Mouse (Mus musculus) hindbrain, postnatal 0 days (tissue): Measurements from ENCODE around the gene Nrxn3. TPM values are rescaled to one million over a fixed set of nuclear protein-coding genes. Genes with fewer than 3 reads are reported as not detected.

Experiments used
- ATAC-seq: fragments of 200-750 bp; cut with Nextera tagmentation; 2 replicates; pipeline ENCODE4 v1.8.0; 2017; ENCODE audit warnings: mild to moderate bottlenecking, moderate TSS enrichment, moderate library complexity
- DNase-seq: peaks from one replicate; pipeline ENCODE4 v3.0.0-alpha.2; 2015; ENCODE audit warnings: low spot score
- H3K27ac ChIP-seq: fragments of 300-500 bp; sonication (generic); 2 replicates; pipeline ENCODE4 v1.5.1; 2014; ENCODE audit warnings: mild to moderate bottlenecking
- H3K27me3 ChIP-seq: fragments of 300-500 bp; sonication (generic); 2 replicates; pipeline ENCODE4 v1.6.1; 2014; ENCODE audit warnings: low read length, mixed read lengths; ENCODE audit not compliant: insufficient read depth
- H3K36me3 ChIP-seq: fragments of 300-500 bp; sonication (generic); 2 replicates; pipeline ENCODE4 v1.6.1; 2014; ENCODE audit warnings: low read length, mixed read lengths; ENCODE audit not compliant: insufficient read depth
- H3K4me1 ChIP-seq: fragments of 300-500 bp; sonication (generic); 2 replicates; pipeline ENCODE4 v1.6.1; 2014; ENCODE audit warnings: antibody characterized with exemption, low read length, mixed read lengths; ENCODE audit not compliant: insufficient read depth
- H3K4me2 ChIP-seq: fragments of 300-500 bp; sonication (generic); 2 replicates; pipeline ENCODE4 v1.6.1; 2014; ENCODE audit warnings: low read depth, mild to moderate bottlenecking, low read length, moderate library complexity, mixed read lengths
- H3K4me3 ChIP-seq: fragments of 300-500 bp; sonication (generic); 2 replicates; pipeline ENCODE4 v1.5.1; 2014; ENCODE audit warnings: low read length
- H3K9ac ChIP-seq: fragments of 300-500 bp; sonication (generic); replicated peaks from 2 replicates; pipeline ENCODE4 v1.6.1; 2014; ENCODE audit warnings: mild to moderate bottlenecking, low read length, moderate library complexity, mixed read lengths
- H3K9me3 ChIP-seq: fragments of 300-500 bp; sonication (generic); 2 replicates; pipeline ENCODE4 v1.6.1; 2016; ENCODE audit warnings: low read length, mixed read lengths
- CTCF ChIP-seq: IDR thresholded peaks from 2 replicates; pipeline ENCODE4 v1.5.1; 2016; ENCODE audit warnings: antibody characterized with exemption, control low read depth, low read depth
- WGBS: fragments of 180-500 bp; shearing (Covaris S2); extraction: QIAGEN DNeasy Blood & Tissue Kit; methylation state at CpG from one replicate; pipeline ENCODE4 v1.1.7; 2014; 5-methylcytosine and 5-hydroxymethylcytosine counted together
- polyA plus RNA-seq: library from polyadenylated mRNA; unstranded; fragments of >200 nt; fragmentation: Nextera tagmentation; extraction: Ambion mirVana; gene quantifications from 2 replicates; pipeline ENCODE4 v1.2.1, GENCODE M21; 2015
- total RNA-seq: library from RNA; depleted of rRNA; stranded (reverse); fragments of >200 nt; gene quantifications from 2 replicates; pipeline ENCODE4 v1.2.3, GENCODE M21; 2014

Gene Nrxn3
- total and polyA plus RNA-seq, 2 experiments from 2014 or later: 87.8 to 103 TPM

DNA sequence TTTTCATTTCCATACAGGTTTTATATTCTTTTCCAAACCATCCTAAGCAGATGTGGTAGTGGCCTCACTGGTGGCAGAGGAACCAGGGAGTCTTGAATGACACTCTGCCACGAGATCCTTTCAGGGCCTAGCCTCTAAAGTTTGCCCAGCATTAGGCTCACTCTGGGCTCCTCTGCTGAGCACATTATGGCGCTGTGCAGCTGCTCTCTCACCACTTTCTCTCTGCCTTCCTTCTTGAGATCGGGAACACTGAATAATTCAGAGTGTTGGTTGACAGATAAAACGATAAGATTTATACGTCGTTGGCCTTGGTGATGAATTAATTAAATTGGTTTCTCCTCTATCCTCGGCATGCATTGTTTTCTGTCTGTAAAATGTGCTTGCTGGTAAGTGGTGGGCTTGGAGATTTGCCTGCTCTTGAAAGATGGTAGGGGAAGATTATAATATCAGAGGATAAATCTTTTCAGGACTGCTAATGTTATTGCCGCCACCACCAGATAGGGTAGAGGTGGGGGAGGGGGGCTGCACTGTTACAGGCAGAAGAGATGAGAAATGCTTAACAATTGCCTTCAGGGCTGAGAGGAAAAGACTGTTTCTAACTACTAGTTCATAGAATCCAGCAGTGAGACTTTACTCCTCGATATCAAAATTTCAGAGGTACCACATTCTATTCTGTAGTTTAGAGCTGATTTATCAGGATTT is 1094.5 kb downstream of the Nrxn3 start:
- TF ChIP-seq CTCF: no peak
- Histone ChIP-seq H3K27ac (no peak overlapping the region), H3K27me3 (no peaks in the 10 kb centered on the region), H3K4me2 (peak overlapping the region; percentile 96), H3K4me1 (peaks cover 3% of the 10 kb centered on the region; the same call in 1 of the 2 replicates), H3K9ac (no peak overlapping the region), H3K4me3 (peak overlapping the region; percentile 14; the same call in 1 of the 2 replicates), H3K9me3 (no peaks in the 10 kb centered on the region), H3K36me3 (no peaks in the 10 kb centered on the region)
- peak; percentile 29 for DNase-seq
- no peak for ATAC-seq
- 28% methylated on average over 9 of the region's 9 CpGs for WGBS

- Histone ChIP-seq H3K9me3 (no peaks in the 10 kb centered on the region), H3K4me3 (no peak overlapping the region), H3K9ac (no peak overlapping the region), H3K4me2 (peak overlapping the region; percentile 96; the same call in 1 of the 2 replicates), H3K27ac (no peak overlapping the region), H3K4me1 (peaks cover 3% of the 10 kb centered on the region; the same call in 1 of the 2 replicates), H3K36me3 (no peaks in the 10 kb centered on the region), H3K27me3 (no peaks in the 10 kb centered on the region)
- ATAC-seq (no peak; the same call in 1 of the 2 replicates), DNase-seq (peak; percentile 54)
- TF ChIP-seq CTCF: no peak
- WGBS: 68% methylated on average over 2 of the region's 2 CpGs
These were observed 1095.5 kb downstream of the Nrxn3 start for GRCm38 (mm10) chr12:89818200-89818599.

GRCm38 (mm10) chr12:89822141-89822540 is 1099.5 kb downstream of the Nrxn3 start:
- H3K4me3 ChIP-seq: no peak overlapping the region
- H3K9me3 ChIP-seq: no peaks in the 10 kb centered on the region
- 25% methylated on average over 4 of the region's 4 CpGs for WGBS
- ATAC-seq: no peak
- TF ChIP-seq CTCF: no peak
- no peak overlapping the region for H3K9ac ChIP-seq
- no peak overlapping the region for H3K4me2 ChIP-seq
- H3K36me3 ChIP-seq: no peaks in the 10 kb centered on the region
- H3K27ac ChIP-seq: no peak overlapping the region
- H3K27me3 ChIP-seq: no peaks in the 10 kb centered on the region
- no peak for DNase-seq
- peaks cover 3% of the 10 kb centered on the region; the same call in 1 of the 2 replicates for H3K4me1 ChIP-seq

DNA sequence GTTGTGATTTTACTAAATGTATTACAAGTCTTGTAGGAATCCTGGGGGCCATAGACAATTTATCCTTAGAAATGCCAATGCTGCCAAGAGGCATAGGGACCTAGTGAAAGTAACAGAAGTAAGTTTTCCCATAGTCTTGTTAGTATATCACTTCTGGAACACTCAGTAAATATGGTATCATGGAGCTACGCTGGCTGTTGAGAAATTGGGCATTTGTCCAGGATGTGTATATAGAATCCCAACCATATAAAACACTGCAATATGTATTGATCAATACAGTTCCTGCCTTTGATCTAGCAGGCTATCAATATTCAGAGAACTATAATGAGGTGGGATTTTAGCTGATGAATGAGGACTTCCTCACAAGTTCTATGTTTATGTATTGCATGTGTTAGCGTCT is 1107.3 kb downstream of the Nrxn3 start:
- H3K4me1 ChIP-seq: no peaks in the 10 kb centered on the region
- no peaks in the 10 kb centered on the region for H3K9me3 ChIP-seq
- ATAC-seq: no peak
- H3K9ac ChIP-seq: no peak overlapping the region
- no peak for TF ChIP-seq CTCF
- no peaks in the 10 kb centered on the region for H3K36me3 ChIP-seq
- H3K27ac ChIP-seq: no peak overlapping the region
- H3K4me3 ChIP-seq: no peak overlapping the region
- WGBS: 91% methylated on average over 2 of the region's 2 CpGs
- H3K4me2 ChIP-seq: no peak overlapping the region
- no peaks in the 10 kb centered on the region for H3K27me3 ChIP-seq
- no peak for DNase-seq

DNA sequence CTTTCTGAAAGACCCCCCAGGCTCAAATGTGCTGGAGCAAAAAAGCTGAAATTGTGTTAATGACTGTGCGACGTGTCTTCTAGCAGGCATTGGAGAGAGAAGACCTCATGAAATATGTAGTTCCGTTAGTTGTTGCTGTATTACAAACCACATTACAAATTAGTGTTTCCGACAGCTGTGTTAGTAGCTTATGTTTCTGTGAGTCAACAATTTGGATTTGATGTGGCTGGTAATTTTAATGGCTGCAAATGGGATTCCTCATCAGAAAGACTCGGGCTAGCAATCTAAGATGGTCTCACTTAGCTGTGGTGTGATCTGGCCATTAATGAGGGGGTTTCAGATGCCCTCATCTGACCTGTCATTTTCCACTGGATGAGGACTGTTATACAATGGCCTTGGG is 1107.7 kb downstream of the Nrxn3 start:
- ATAC-seq (no peak), DNase-seq (no peak)
- Histone ChIP-seq H3K27me3 (no peaks in the 10 kb centered on the region), H3K36me3 (no peaks in the 10 kb centered on the region), H3K9me3 (no peaks in the 10 kb centered on the region), H3K4me3 (no peak overlapping the region), H3K9ac (no peak overlapping the region), H3K4me2 (no peak overlapping the region), H3K4me1 (no peaks in the 10 kb centered on the region), H3K27ac (no peak overlapping the region)
- no peak for TF ChIP-seq CTCF
- 80% methylated on average over 5 of the region's 5 CpGs for WGBS

DNA sequence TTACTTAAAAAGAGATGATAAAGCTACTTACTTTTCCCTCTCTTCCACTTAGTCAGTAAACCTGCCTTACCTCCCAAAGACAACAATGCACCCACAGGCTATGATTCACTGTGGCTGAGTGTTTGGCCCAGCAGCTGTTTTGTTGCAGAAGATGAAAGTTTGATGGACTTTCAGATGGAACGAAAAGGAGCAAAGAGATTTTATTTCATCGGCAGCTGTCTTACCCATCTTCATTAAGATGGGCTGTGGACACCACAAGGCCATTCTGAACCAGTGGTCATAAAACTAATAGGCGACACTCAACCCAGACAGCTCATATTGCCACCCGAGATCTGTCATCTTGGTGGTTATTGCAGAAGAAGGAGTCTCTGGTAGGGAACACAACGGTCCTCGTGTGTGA is 1108.6 kb downstream of the Nrxn3 start:
- Histone ChIP-seq H3K27me3 (no peaks in the 10 kb centered on the region), H3K4me3 (no peak overlapping the region), H3K36me3 (no peaks in the 10 kb centered on the region), H3K27ac (no peak overlapping the region), H3K9ac (no peak overlapping the region), H3K4me1 (no peaks in the 10 kb centered on the region), H3K9me3 (no peaks in the 10 kb centered on the region), H3K4me2 (no peak overlapping the region)
- ATAC-seq (no peak), DNase-seq (no peak)
- no peak for TF ChIP-seq CTCF
- WGBS: 89% methylated on average over 6 of the region's 6 CpGs

GRCm38 (mm10) chr12:89836271-89836670 is 1113.6 kb downstream of the Nrxn3 start:
- no peak overlapping the region for H3K27ac ChIP-seq
- 71% methylated on average over 3 of the region's 3 CpGs for WGBS
- no peak for DNase-seq
- no peaks in the 10 kb centered on the region for H3K9me3 ChIP-seq
- no peaks in the 10 kb centered on the region for H3K4me1 ChIP-seq
- H3K4me3 ChIP-seq: no peak overlapping the region
- no peaks in the 10 kb centered on the region for H3K27me3 ChIP-seq
- H3K36me3 ChIP-seq: no peaks in the 10 kb centered on the region
- no peak overlapping the region for H3K9ac ChIP-seq
- ATAC-seq: no peak
- no peak for TF ChIP-seq CTCF
- H3K4me2 ChIP-seq: no peak overlapping the region
